Mouse (Mus musculus) spleen, adult 12 weeks (tissue): Measurements from ENCODE around the gene Ubtf.

ENCODE experiments used
- DNase-seq: peaks from one replicate; pipeline ENCODE4 v3.0.0; 2022; ENCODE audit warnings: low spot score

Ubtf gene

GRCm38 (mm10) chr11:102317298-102317900, 2.1 kb downstream of the Ubtf start:
- DNase-seq = peak; percentile 70

DNA sequence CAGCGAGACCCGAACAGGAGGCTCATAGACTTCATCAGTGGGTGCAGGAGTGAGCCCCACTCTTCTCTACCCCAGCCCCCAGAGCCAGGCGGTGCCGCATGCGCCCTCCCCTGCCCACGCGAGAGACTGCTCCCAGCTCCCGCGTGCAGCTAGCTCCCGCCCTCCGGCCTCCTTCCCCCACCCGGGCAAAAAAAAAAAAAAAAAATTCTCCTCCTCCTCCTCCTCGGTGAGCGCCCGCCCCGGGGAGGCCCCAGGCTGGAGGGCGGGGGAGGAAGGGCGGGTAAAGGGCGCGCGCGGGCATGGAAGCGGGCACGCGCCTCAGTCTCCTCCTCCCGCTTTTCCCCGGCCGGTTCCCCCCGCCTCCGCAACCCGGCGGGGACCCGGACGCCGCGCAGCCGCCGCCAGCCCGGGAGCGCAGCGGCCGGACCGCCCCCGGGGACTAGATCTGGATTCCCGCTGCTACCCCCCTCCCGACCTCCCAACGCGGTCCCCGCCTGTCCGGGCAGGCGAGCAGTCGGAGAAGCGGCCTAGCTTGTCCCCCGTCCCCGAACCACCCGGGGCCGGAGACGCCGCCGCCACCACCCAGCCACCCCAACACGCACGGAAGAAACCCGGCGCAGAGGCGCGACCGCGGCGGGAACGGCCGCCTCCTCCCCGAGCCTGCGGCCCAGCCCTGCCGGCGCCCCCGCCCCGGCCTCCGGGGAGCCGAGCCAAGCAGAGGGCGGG, 2.8 kb downstream of the Ubtf start:
- DNase-seq = peak; percentile 91

DNA sequence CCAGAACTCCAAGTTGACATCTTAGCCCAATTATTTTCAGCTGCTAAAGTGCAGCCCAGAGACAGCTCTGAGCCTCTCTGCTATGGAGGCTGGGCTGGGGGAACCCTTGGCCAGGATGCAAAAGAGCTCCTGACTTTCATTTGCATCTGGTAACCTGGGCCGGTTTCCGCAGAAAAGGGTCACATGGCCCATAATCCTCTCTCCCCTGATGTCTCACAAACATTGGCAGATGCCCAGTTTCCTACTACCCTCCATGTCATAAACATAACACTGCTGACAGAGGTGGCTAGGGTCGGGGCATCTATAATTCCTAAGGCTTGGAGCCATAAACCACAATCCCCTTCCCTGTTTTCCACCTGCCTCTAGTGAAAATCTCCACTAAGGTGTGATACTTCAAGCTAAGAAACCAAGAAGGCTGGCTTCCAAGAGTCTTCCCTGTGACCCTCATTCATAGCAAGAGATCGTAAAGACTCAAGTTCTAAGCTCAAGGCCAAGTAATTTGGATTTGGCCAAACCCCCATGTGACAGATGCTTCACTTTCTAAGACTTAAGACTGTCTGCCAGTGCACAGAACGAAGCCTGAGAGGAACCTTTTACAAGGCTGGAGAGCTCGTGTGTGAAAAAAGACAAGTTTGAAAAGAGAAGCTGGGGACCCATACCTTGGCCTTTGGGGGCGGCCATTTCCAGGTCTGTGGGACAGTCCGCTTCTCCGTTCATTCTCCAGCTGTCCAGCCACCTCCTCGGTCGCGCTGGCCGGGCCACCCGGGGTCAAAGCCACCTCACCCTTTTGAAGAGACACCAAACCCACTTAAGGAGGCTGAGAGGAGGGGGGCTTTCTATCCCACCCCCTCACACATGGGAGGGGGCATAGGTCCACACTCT, 3.6 kb downstream of the Ubtf start:
- no peak for DNase-seq

- DNase-seq = no peak
These were observed 5.2 kb downstream of the Ubtf start for GRCm38 (mm10) chr11:102314321-102314720.

GRCm38 (mm10) chr11:102312586-102312985, 7.0 kb downstream of the Ubtf start:
- DNase-seq = no peak

DNA sequence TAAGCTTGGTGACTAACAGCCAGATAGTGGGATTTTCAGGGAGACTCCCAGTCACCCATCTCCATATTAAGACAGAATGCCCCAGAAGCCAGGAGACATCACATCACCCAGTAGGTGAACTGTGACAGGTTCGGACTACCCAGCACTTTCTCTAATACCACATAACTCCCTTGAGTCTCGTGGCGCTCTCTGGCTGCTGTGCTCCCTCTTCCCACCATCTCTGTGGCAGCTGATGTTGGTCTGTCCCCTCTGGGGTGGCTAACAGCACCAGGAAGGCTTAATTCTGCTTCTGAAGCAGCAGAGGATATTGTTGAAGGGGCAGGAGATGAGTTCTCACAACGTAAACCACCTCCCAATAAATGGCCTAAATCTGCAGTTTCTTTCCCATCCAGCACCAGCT, 7.6 kb downstream of the Ubtf start:
- no peak for DNase-seq

DNA sequence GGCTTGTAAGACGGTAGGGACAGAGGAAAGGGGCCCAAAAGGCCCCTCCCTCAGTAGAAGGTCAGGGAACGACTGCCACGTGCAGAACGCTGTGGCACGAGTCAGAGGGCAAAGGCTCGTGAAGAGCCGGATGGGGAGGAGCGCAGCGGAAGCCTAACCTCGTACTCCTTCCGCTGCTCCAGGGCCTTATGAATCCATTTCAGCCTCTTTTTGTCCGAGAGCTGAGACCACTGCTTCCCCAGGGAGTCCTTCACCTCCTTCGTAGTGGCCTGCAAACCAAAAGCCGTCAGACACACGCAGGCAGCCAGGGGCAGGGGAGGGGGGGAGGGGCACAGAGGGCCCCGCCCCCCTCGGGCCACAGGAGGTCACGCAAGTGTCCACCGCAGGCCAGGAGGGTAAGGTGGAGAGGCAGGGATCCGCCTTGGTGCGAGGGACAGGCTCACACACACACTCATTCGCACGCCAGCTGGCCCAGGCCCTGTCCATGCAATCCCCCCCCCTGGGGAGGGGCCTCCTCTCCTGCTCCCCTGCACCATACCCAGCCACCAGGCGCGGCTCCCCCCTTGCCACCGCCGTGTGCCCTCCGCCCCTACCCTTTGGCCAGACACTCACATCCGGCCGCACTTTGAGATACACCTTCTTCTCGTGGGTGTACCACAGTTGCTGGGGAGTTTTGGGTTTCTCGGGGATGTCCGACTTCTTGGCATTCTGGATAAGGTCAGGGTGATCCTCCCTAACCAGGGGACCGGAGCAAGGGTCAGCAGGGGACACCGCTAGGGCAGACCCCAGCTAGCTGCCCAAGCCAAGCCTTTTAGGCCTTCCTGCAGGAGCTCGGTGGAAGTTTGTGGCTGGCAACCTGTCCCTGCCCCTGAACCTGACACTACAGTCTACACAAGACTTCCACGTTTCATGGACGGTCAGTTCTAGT, 8.5 kb downstream of the Ubtf start:
- DNase-seq = no peak

DNA sequence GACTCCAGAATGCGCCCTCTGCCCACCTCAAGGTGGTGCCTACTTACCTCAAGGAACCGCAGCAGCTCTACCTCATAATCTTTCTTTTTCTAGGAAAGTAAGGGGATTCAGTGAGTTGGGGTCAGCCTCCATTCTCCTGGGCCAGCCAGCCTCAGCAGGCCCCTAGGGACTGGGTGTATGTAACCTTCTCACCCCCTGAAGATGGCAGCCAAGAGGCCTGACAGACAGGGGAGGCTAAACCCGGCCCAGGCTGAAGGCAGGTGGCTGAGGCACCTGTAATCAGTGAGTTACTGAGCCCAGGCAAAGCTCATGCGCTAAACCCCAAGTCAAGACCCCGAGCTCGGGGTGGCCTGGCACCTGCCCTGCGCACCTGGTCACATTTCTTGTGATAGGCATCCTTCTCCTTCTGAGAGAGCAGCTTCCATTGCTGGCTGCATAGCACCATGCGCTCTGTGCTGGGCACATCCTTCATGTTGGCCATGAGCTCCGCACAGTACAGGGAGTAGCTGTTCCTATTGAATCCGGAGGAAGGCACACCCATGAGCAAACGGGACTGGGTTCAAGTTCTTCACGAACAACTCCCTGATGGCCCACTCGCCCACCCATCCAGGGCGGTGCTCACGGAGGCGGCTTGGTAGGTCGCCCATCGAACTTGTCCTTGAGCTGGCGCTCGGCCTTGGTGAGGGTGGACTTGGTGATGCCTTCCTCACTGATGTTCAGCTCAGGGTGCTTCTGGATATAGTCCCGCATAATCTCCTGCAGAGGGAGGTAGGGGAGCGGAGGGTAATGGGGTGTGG, 9.5 kb downstream of the Ubtf start:
- no peak for DNase-seq

DNA sequence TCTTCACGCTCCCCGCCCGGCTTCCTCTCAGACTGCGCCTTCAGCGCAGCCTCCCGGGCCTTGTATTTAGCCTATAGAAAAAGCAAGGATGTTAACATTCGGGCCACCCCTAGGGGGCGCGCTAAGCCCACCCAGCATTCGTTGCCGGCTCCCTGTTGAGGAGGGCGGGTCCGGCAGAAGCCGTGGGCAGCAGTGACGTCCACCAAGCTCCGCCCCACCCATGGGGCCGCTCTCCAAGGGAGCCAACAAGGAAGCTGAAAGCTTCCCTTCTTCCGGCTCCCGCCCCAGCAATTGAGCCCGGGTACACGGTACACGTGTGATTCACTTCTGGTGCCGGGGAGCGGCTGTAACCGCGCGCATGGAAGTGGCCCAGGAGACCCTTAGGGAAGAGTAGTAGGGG, 10.6 kb downstream of the Ubtf start:
- DNase-seq = peak; percentile 96

DNA sequence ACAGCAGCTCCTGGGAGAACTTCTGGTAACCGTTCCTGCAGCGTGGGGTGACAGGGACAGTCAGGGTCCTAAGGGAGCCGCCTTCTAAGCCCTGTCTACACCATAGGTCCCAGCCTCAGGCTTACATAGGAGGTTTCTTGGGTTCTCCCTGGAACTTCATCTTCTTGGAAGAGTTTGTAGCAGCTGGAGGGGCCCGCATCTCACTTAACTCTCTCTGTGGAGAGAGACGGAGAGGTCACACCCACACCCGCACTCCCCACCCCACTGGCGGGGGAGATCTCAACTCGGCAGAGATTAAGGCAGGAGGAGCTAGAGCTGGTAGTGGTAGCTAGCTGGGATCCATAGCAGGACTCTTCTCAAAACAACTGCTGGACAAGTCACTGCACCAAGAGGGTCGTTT, 11.4 kb downstream of the Ubtf start:
- no peak for DNase-seq

GRCm38 (mm10) chr11:102305359-102305758, 14.2 kb downstream of the Ubtf start:
- DNase-seq = no peak

- DNase-seq = no peak
These were observed 15.4 kb downstream of the Ubtf start for GRCm38 (mm10) chr11:102304141-102304540.

GRCm38 (mm10) chr11:102299839-102300238, 19.7 kb downstream of the Ubtf start:
- DNase-seq = peak; percentile 65

DNA sequence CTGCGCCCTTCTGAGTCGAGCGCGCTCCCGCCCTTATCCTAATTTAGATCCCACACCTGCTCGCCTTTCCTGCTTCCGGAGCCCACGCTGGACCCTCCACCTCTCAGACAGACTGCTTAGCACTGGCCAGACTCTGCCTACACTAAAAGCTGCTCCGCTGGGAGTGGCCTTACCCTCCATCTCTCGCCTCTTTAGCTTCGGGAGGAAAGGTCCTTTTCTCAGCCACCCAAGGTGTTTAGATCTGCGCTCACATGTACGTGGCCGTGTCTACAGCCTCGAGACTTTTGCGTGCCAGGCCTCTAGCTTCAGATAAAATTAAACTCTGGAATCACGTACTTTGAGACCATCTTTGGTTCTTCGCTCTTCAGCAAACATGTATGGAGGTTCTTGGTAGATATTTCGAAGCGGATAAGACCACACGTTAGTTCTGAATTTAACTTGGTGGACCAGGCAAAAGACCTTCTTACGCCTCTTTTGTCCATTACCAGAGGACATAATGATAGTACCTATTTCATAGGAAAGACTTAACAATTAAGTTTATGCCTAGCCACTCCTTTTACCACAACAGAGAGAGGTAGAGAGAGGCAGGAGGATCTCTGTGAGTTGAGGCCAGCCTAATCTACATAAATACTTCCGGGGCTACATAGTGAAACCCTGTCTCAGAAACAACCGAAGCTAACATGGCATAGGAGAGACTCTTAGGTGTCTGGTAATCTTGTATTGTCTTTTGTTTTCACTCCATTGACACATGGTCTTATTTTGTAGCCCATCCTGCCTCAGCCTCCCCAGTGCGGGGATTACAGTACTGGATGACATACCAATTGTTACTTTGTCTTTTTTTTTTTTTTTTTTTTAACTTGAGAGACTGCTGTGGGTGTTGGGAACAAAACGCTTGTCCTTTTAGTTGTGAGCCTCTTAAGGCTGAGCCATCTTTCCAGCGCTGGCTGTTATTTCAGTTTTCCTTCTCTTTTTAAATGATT, 21.7 kb downstream of the Ubtf start:
- no peak for DNase-seq

GRCm38 (mm10) chr11:102296491-102297472, 22.8 kb downstream of the Ubtf start, which contains the start of gene Atxn7l3:
Gene Atxn7l3 (minus strand): TSS chr11:102296631.
- peak; percentile 98 for DNase-seq

DNA sequence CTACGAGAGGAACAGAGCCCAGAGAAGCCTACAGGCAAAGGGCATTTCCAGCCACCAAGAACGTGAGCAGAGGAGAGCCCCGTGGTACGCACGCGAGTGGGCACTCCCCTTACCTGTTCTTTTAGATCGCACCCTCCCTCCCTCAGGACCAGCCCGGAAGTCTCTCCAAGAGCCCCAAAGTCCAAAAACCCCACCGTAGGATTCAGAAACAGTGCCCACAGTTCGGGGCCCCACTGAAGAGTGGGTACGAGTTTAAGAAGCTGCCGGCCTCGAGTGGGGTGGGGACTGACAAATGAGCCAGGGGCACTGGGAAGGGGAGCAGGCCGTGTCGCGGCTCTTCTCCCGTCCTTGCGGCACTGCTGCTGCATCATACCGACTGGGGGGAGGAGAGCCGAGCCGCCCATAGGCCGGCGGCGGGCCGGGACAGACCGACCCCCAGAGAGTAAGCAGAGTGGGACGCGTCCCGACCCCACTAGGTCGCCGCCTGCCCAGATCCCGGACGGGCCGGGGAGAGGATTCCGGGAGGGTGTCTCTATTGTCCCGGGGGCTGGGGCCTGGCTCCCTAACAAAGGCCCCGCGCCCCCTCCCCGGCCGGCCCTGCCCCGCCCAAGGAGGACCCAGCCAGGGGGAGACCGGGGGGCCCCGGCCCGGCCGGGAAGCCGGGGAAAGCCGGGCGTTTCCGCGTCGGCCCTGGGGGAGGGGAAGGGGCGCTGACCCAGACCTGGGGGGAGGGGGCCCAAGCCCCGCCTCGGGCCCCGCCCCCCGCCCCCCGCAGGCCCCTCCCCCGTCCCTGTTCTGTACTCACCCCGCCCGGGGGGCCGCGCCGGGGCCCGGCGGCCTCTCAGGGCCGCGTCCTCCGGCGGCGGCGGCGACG, 23.7 kb downstream of the Ubtf start:
- DNase-seq = no peak

DNA sequence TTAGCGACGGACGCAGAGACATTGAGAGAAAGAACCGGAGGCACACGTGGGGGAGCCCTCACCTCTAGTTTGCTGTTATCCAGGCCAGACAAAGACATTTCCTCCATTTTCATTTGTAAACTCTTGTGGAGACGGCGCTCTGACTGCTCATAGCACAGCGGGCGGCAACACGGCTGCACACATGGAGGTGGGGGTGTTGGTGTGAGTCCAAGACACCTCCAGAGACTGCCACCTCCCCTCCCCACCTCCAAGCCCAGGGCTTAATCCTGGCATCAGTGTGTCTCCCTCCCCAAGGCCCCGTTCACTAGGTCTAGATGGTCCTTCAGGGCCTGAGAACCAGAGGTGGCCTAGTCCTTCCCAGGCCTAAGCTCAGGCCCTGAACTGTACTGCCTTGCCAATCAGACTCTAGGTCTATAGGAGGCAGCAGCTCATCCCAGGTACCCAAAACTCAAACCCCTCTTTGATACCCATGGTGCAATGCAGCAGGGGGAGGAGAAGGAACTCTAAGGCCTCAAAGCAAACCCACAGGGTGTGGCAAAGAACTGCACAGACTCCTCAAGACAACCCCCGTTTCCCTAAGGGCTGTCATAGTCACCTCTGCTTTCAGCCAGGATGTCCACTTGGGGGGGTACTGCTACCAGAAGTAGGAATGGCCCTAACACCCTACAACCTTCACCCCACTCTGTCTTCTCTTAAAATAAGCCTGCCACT, 24.5 kb downstream of the Ubtf start:
- no peak for DNase-seq
